Mouse (Mus musculus) CH12.LX (cell line): ENCODE results near the gene Styxl1.

Experiments used
- CHD1 ChIP-seq: IDR thresholded peaks from 2 replicates; pipeline ENCODE4 v1.6.1; 2012; ENCODE audit warnings: low read depth, low read length, improper control_type of control experiment, inconsistent platforms
- CTCF ChIP-seq, 2 experiments: IDR thresholded peaks in 1 of 2; conservative IDR thresholded peaks in 1 of 2; 2 replicates each; pipeline ENCODE4 v1.5.1; 2011 to 2012; ENCODE audit warnings: low read depth in 2 of 2, low read length in 2 of 2, improper control_type of control experiment in 1 of 2, inconsistent platforms in 1 of 2, mild to moderate bottlenecking in 1 of 2, moderate library complexity in 1 of 2
- ELF1 ChIP-seq: IDR thresholded peaks from 2 replicates; pipeline ENCODE4 v1.6.1; 2014; ENCODE audit warnings: low read depth, mild to moderate bottlenecking, inconsistent platforms, low read length, improper control_type of control experiment
- EP300 ChIP-seq: IDR thresholded peaks from 2 replicates; pipeline ENCODE4 v1.6.1; 2011; ENCODE audit warnings: low read length, improper control_type of control experiment
- GABPA ChIP-seq: IDR thresholded peaks from 2 replicates; pipeline ENCODE4 v1.6.1; 2012; ENCODE audit warnings: low read depth, low read length, improper control_type of control experiment, inconsistent platforms; ENCODE audit not compliant: insufficient replicate concordance
- HCFC1 ChIP-seq: IDR thresholded peaks from 2 replicates; pipeline ENCODE4 v1.6.1; 2012; ENCODE audit warnings: low read depth, mild to moderate bottlenecking, inconsistent platforms, low read length, improper control_type of control experiment
- JUND ChIP-seq: conservative IDR thresholded peaks from 2 replicates; pipeline ENCODE4 v1.6.1; 2011; ENCODE audit warnings: low read depth, low read length, improper control_type of control experiment
- MAX ChIP-seq: IDR thresholded peaks from 2 replicates; pipeline ENCODE4 v1.6.1; 2011; ENCODE audit warnings: low read length, improper control_type of control experiment
- MAZ ChIP-seq: IDR thresholded peaks from 2 replicates; pipeline ENCODE4 v1.6.1; 2012; ENCODE audit warnings: low read depth, mild to moderate bottlenecking, inconsistent platforms, low read length, improper control_type of control experiment, moderate library complexity
- MEF2A ChIP-seq: IDR thresholded peaks from 2 replicates; pipeline ENCODE4 v1.6.1; 2014; ENCODE audit warnings: low read depth, mild to moderate bottlenecking, inconsistent platforms, low read length, improper control_type of control experiment, borderline replicate concordance
- POLR2A ChIP-seq: IDR thresholded peaks from 2 replicates; pipeline ENCODE4 v1.6.1; 2011; ENCODE audit warnings: low read depth, mild to moderate bottlenecking, improper control_type of control experiment, low read length
- TBP ChIP-seq: conservative IDR thresholded peaks from 2 replicates; pipeline ENCODE4 v1.6.1; 2011; ENCODE audit warnings: low read depth, low read length, improper control_type of control experiment
- UBTF ChIP-seq: IDR thresholded peaks from 2 replicates; pipeline ENCODE4 v1.6.1; 2012; ENCODE audit warnings: low read depth, mild to moderate bottlenecking, inconsistent platforms, low read length, improper control_type of control experiment, moderate library complexity
- USF1 ChIP-seq: IDR thresholded peaks from 2 replicates; pipeline ENCODE4 v1.6.1; 2014; ENCODE audit warnings: low read depth, mild to moderate bottlenecking, inconsistent platforms, low read length, improper control_type of control experiment

- TF ChIP-seq JUND (no peak), ELF1 (no peak), CTCF (conservative IDR thresholded peaks at IDR 0.05 in 1 of 2, IDR thresholded peaks at IDR 0.05 in 1 of 2; ENCODE audit: low read depth in 2 of 2, low read length in 2 of 2) (no peak), HCFC1 (no peak), USF1 (no peak), MAX (no peak), UBTF (no peak), MAZ (no peak), EP300 (no peak), POLR2A (no peak), MEF2A (no peak), GABPA (no peak), CHD1 (no peak), TBP (no peak)
Measured at GRCm38 (mm10) chr5:135761881-135762280, 16.3 kb downstream of the Styxl1 start.
